Mouse (Mus musculus): ENCODE measurements at regions not wholly inside any gene's neighbourhood (a gene's known extent, or its start where the extent isn't known, plus 50 kb on each side); places are given as distances from the start of the nearest gene placed in this dataset.
"Not testable (repeated sequence)": the region's sequence is repeated elsewhere in the genome, so short reads cannot be mapped to it uniquely, and the experiment has no call there.

- DNase-seq (ENCODE audit: low spot score in 2 of 2) = not testable (repeated sequence)
Observed at GRCm38 (mm10) chr14:27562564-27562963, 54.3 kb upstream of the Ccdc66 start.

- not testable (repeated sequence) for DNase-seq (ENCODE audit: low spot score in 2 of 2)
Observed at GRCm38 (mm10) chr14:27561974-27562373, 53.7 kb upstream of the Ccdc66 start.

DNA sequence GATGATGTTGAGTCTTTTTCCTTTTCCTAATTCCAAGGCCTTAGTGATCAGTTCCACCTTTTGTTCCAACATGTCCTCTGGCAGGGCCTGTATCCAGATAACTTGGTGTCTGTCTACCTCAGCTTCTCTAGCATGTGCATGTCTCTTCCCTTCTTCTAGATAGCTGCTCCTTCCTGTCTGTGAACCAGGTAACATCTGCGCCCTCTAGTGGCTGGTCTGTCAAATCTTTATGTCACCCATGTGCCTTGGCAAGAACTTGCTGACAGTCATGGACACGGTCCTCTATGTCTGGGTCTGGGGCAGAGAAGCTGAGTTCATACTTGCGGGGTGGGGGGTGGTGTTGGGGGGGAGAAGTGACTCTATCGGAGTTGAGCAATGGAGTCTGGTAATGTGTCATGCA is 52.2 kb upstream of the Ccdc66 start:
- DNase-seq (ENCODE audit: low spot score in 2 of 2) = peak; percentile 7 to 16

GRCm38 (mm10) chr14:27558794-27559491 is 50.7 kb upstream of the Ccdc66 start:
- no peak for DNase-seq (ENCODE audit: low spot score in 2 of 2)
